Mouse (Mus musculus) erythroblast, adult 5-6 weeks (primary cell): ENCODE data around the gene Mpc2. TPM values are rescaled to one million over a fixed set of nuclear protein-coding genes. Genes with fewer than 3 reads are reported as not detected.

Source experiments
- ATAC-seq: replicated peaks from 2 replicates; pipeline ENCODE4 v1.8.0; 2016; ENCODE audit warnings: moderate number of reproducible peaks, mild to moderate bottlenecking, moderate TSS enrichment, inconsistent platforms; ENCODE audit not compliant: poor library complexity, low FRiP score, severe bottlenecking
- total RNA-seq, 2 experiments: library from RNA; stranded (forward) in 1 of 2; stranded (reverse) in 1 of 2; fragments of 150-400 nt in 1 of 2; fragments of 200-764, 138-1000 nt in 1 of 2; gene quantifications; 2 replicates each; pipeline versions ENCODE4 v1.2.3 to v1.2.4; 2015 to 2017; ENCODE audit warnings: low replicate concordance in 2 of 2

The Mpc2 gene
- total RNA-seq (2015; ENCODE audit: low replicate concordance) (195 and 257 TPM in 2 replicates), total RNA-seq (2017; ENCODE audit: low replicate concordance) (180 and 286 TPM in 2 replicates)

GRCm38 (mm10) chr1:165460360-165460800 lies at the start of gene Mpc2, which contains the start of gene Dcaf6:
Gene Mpc2 (plus strand): TSS chr1:165460637.
Gene Dcaf6 (minus strand): TSS chr1:165460475.
- ATAC-seq = peak; percentile 81

- no peak for ATAC-seq
These were observed 39.0 kb upstream of the Mpc2 start for GRCm38 (mm10) chr1:165421357-165421915.

GRCm38 (mm10) chr1:165426254-165426653 lies 34.2 kb upstream of the Mpc2 start:
- peak; percentile 98 for ATAC-seq

- ATAC-seq = no peak
These were observed 27.6 kb upstream of the Mpc2 start for GRCm38 (mm10) chr1:165432883-165433282.

GRCm38 (mm10) chr1:165438289-165439021 lies 22.0 kb upstream of the Mpc2 start:
- no peak for ATAC-seq

GRCm38 (mm10) chr1:165440788-165441187 lies 19.6 kb upstream of the Mpc2 start:
- ATAC-seq = no peak

GRCm38 (mm10) chr1:165441201-165441600 lies 19.2 kb upstream of the Mpc2 start:
- ATAC-seq = peak; percentile 60; the same call in 1 of the 2 replicates

- no peak for ATAC-seq
These were observed 18.7 kb upstream of the Mpc2 start for GRCm38 (mm10) chr1:165441719-165442118.

- ATAC-seq = 0 out of 2 replicates have a peak, but pooled peaks have one; percentile 2
These were observed 1.4 kb upstream of the Mpc2 start for GRCm38 (mm10) chr1:165459041-165459502.

GRCm38 (mm10) chr1:165459503-165460181 lies 795 bp upstream of the Mpc2 start:
- peak; percentile 31 for ATAC-seq

- peak; percentile 83 for ATAC-seq
These were observed 452 bp downstream of the Mpc2 start for GRCm38 (mm10) chr1:165460801-165461377.

- no peak for ATAC-seq
These were observed 1.2 kb downstream of the Mpc2 start for GRCm38 (mm10) chr1:165461681-165462080.

GRCm38 (mm10) chr1:165462861-165463260 lies 2.4 kb downstream of the Mpc2 start:
- ATAC-seq = no peak

- no peak for ATAC-seq
These were observed 4.1 kb downstream of the Mpc2 start for GRCm38 (mm10) chr1:165464574-165464973.

- ATAC-seq = no peak
These were observed 8.5 kb downstream of the Mpc2 start for GRCm38 (mm10) chr1:165468971-165469370.

GRCm38 (mm10) chr1:165469717-165470116 lies 9.3 kb downstream of the Mpc2 start:
- no peak for ATAC-seq

GRCm38 (mm10) chr1:165471490-165471889 lies 11.1 kb downstream of the Mpc2 start:
- ATAC-seq = no peak

- no peak for ATAC-seq
These were observed 24.3 kb downstream of the Mpc2 start, which contains the start of gene Adcy10 for GRCm38 (mm10) chr1:165484688-165485233. Gene Adcy10 (plus strand): TSS chr1:165485183.

- no peak for ATAC-seq
These were observed 25.7 kb downstream of the Mpc2 start for GRCm38 (mm10) chr1:165486108-165486507.

GRCm38 (mm10) chr1:165489197-165489596 lies 28.8 kb downstream of the Mpc2 start:
- ATAC-seq = no peak
